9 mouse cellular contexts compared by ENCODE assay signal in genomic region chr13:6469446-6470227, GRCm38 (mm10).
DNase-seq lines count a peak whose midpoint lies in the region; ATAC-seq and TF ChIP-seq lines count a peak whose summit lies in the region.
"Had no signal": no experiment of that assay in that cellular context is flagged by ENCODE, and none has a peak within 500 bp of the region (broad histone marks: within the 10 kb centered on the region; RNA-seq: fewer than 3 reads in every experiment).

No protein-coding gene starts in this region.

- peak; percentile 7 for DNase-seq in adrenal gland, adult 8-10 months
- peak; percentile 10 for DNase-seq in heart, postnatal 25 days (ENCODE audit: low spot score)
- DNase-seq in kidney, postnatal 25 days: peak; percentile 80 to 83
- peak; percentile 52 for DNase-seq in lung, postnatal 36 days
- peak; percentile 67 for DNase-seq in right cerebral cortex, postnatal 25 days
- no peak for DNase-seq in spleen, postnatal 14 days (ENCODE audit: low spot score in 2 of 2)

- intact Hi-C loops in heart, postnatal 25 days (cut with DNase I): loop anchor here (2.0 to 10.0 kb wide), 5 partner anchors 755 to 1693 kb away; no protein-coding TSS in a partner anchor

- peak; percentile 28 for ATAC-seq in forebrain, embryonic 13.5 days

- peak overlapping the region; percentile 25; the same call in 1 of the 2 replicates for H3K27ac ChIP-seq in forebrain, embryonic 13.5 days

- 0 out of 2 replicates have a peak, but pooled peaks have one; percentile 12 for TF ChIP-seq CTCF in E14TG2a.4 (conservative IDR thresholded peaks at IDR 0.05; ENCODE audit: low read length)

- H3K4me2 ChIP-seq in forebrain, embryonic 13.5 days: no peak overlapping the region

- 55% methylated on average over 11 of the region's 11 CpGs for WGBS in forebrain, embryonic 13.5 days

- H3K4me1 ChIP-seq in E14TG2a.4 (replicated peaks; ENCODE audit: low read depth, low read length): peaks cover 28% of the 10 kb centered on the region
- H3K4me1 ChIP-seq in forebrain, embryonic 13.5 days: peaks cover 35% of the 10 kb centered on the region
- H3K4me1 ChIP-seq: megakaryocyte, embryonic 14.5 days had no signal

- 0 out of 2 replicates have a peak, but pooled peaks cover 4% of the 10 kb centered on the region for H3K27me3 ChIP-seq in E14TG2a.4 (ENCODE audit: insufficient read depth, low read length)
- H3K27me3 ChIP-seq in forebrain, embryonic 13.5 days: no peaks in the 10 kb centered on the region
- H3K27me3 ChIP-seq: megakaryocyte, embryonic 14.5 days had no signal

- H3K36me3 ChIP-seq in E14TG2a.4 (ENCODE audit: insufficient read depth, low read length): no peaks in the 10 kb centered on the region
- H3K36me3 ChIP-seq in forebrain, embryonic 13.5 days (ENCODE audit: poor library complexity, severe bottlenecking): no peaks in the 10 kb centered on the region

- no peak overlapping the region for H3K4me3 ChIP-seq in E14TG2a.4 (replicated peaks; ENCODE audit: low read length)
- no peak overlapping the region for H3K4me3 ChIP-seq in forebrain, embryonic 13.5 days
- H3K4me3 ChIP-seq: megakaryocyte, embryonic 14.5 days had no signal

- H3K9me3 ChIP-seq in E14TG2a.4 (ENCODE audit: low read length): peaks cover 16% of the 10 kb centered on the region
- H3K9me3 ChIP-seq in forebrain, embryonic 13.5 days (replicated peaks): no peaks in the 10 kb centered on the region

- H3K9ac ChIP-seq in forebrain, embryonic 13.5 days: no peak overlapping the region

Comparison
In these comparisons a context has a peak if more than half of its experiments do, and no peak if none do; other contexts are left out.
1. DNase-seq: peak in adrenal gland, adult 8-10 months (single experiment), heart, postnatal 25 days (single experiment), kidney, postnatal 25 days (2 of 2), lung, postnatal 36 days (single experiment) and right cerebral cortex, postnatal 25 days (single experiment); none in spleen, postnatal 14 days (0 of 2).